Mouse (Mus musculus): ENCODE results near the gene Mipol1. TPM values are rescaled to one million over a fixed set of nuclear protein-coding genes. Genes with fewer than 3 reads are reported as not detected.
A peak's percentile ranks its signal among the peaks of the same experiment; 100 is the strongest.

The Mipol1 gene
- 14.2 TPM for polyA plus RNA-seq (2021)

- ChIA-PET POLR2A (no interaction called here), CTCF (no interaction called here)
- no peak for TF ChIP-seq CTCF (IDR thresholded peaks at IDR 0.05)
- in situ Hi-C loops (cut with MboI; ENCODE audit: low pct_unique_long_range_greater_than_20kb) = no loop called here
- no peaks in the 10 kb centered on the region for H3K27me3 ChIP-seq
- ATAC-seq = peak; percentile 96
- DNase-seq (ENCODE audit: low read depth, low spot score) = peak; percentile 41
Measured at GRCm38 (mm10) chr12:57230192-57230706, at the start of gene Mipol1, which contains the start of gene Prps1l3. TSS of gene Mipol1 (plus strand) at chr12:57230427. TSS of gene Prps1l3 (plus strand) at chr12:57230412.

- in situ Hi-C loops (cut with MboI; ENCODE audit: low pct_unique_long_range_greater_than_20kb) = loop anchor here (5.0 kb wide), 2 partner anchors 197 to 502 kb away; no protein-coding TSS in a partner anchor
- no peak for ATAC-seq
- no peak for DNase-seq (ENCODE audit: low read depth, low spot score)
- CTCF ChIA-PET = interaction anchor here (0.7 to 1.3 kb wide), 5 partner anchors 9 to 503 kb away, joined by 3 to 6 read pairs (median 3); no protein-coding TSS in a partner anchor
- peak; percentile 14 for TF ChIP-seq CTCF (IDR thresholded peaks at IDR 0.05)
- peaks cover 7% of the 10 kb centered on the region for H3K27me3 ChIP-seq
- POLR2A ChIA-PET = no interaction called here
Measured at GRCm38 (mm10) chr12:57184401-57185147, 45.7 kb upstream of the Mipol1 start.

- peak; percentile 48 for TF ChIP-seq CTCF (IDR thresholded peaks at IDR 0.05)
- H3K27me3 ChIP-seq = peaks cover 7% of the 10 kb centered on the region
- ATAC-seq (no peak), DNase-seq (ENCODE audit: low read depth, low spot score) (no peak)
- ChIA-PET CTCF (interaction anchor here (0.7 to 1.3 kb wide), 7 partner anchors 8 to 504 kb away, joined by 3 to 6 read pairs (median 3); no protein-coding TSS in a partner anchor), POLR2A (no interaction called here)
- in situ Hi-C loops (cut with MboI; ENCODE audit: low pct_unique_long_range_greater_than_20kb) = loop anchor here (5.0 kb wide), 2 partner anchors 198 to 503 kb away; no protein-coding TSS in a partner anchor
Measured at GRCm38 (mm10) chr12:57185475-57185874, 44.8 kb upstream of the Mipol1 start.

GRCm38 (mm10) chr12:57186126-57186525, 44.1 kb upstream of the Mipol1 start:
- ChIA-PET POLR2A (no interaction called here), CTCF (interaction anchor here (0.8 to 1.2 kb wide), 2 partner anchors 9 to 32 kb away, joined by 3 to 4 read pairs; no protein-coding TSS in a partner anchor)
- TF ChIP-seq CTCF (IDR thresholded peaks at IDR 0.05) = no peak
- ATAC-seq (no peak), DNase-seq (ENCODE audit: low read depth, low spot score) (no peak)
- in situ Hi-C loops (cut with MboI; ENCODE audit: low pct_unique_long_range_greater_than_20kb) = loop anchor here (5.0 kb wide), 2 partner anchors 199 to 504 kb away; no protein-coding TSS in a partner anchor
- H3K27me3 ChIP-seq = peaks cover 5% of the 10 kb centered on the region

- H3K27me3 ChIP-seq = peaks cover 4% of the 10 kb centered on the region
- ChIA-PET CTCF (no interaction called here), POLR2A (no interaction called here)
- in situ Hi-C loops (cut with MboI; ENCODE audit: low pct_unique_long_range_greater_than_20kb) = loop anchor here (5.0 kb wide), 2 partner anchors 200 to 505 kb away; no protein-coding TSS in a partner anchor
- ATAC-seq = no peak
- TF ChIP-seq CTCF (IDR thresholded peaks at IDR 0.05) = no peak
- DNase-seq (ENCODE audit: low read depth, low spot score) = no peak
Measured at GRCm38 (mm10) chr12:57187032-57187431, 43.2 kb upstream of the Mipol1 start.

GRCm38 (mm10) chr12:57194609-57195008, 35.6 kb upstream of the Mipol1 start:
- H3K27me3 ChIP-seq = peaks cover 4% of the 10 kb centered on the region
- peak; percentile 63 for TF ChIP-seq CTCF (IDR thresholded peaks at IDR 0.05)
- POLR2A ChIA-PET = no interaction called here
- in situ Hi-C loops (cut with MboI; ENCODE audit: low pct_unique_long_range_greater_than_20kb) = no loop called here
- CTCF ChIA-PET = interaction anchor here (0.6 to 1.6 kb wide), 2 partner anchors 9 to 63 kb away, joined by 3 to 6 read pairs; no protein-coding TSS in a partner anchor
- DNase-seq (ENCODE audit: low read depth, low spot score) (no peak), ATAC-seq (peak; percentile 76)

GRCm38 (mm10) chr12:57196286-57196607, 34.0 kb upstream of the Mipol1 start:
- ATAC-seq = no peak
- CTCF ChIA-PET = no interaction called here
- in situ Hi-C loops (cut with MboI; ENCODE audit: low pct_unique_long_range_greater_than_20kb) = no loop called here

GRCm38 (mm10) chr12:57196608-57197362, 33.4 kb upstream of the Mipol1 start:
- CTCF ChIA-PET = no interaction called here
- peaks cover 4% of the 10 kb centered on the region for H3K27me3 ChIP-seq
- ATAC-seq (peak; percentile 41), DNase-seq (ENCODE audit: low read depth, low spot score) (no peak)
- in situ Hi-C loops (cut with MboI; ENCODE audit: low pct_unique_long_range_greater_than_20kb) = no loop called here
- TF ChIP-seq CTCF (IDR thresholded peaks at IDR 0.05) = no peak
- POLR2A ChIA-PET = no interaction called here

More at GRCm38 (mm10) chr12:57196286-57196607, 34.0 kb upstream of the Mipol1 start:
- H3K27me3 ChIP-seq = peaks cover 4% of the 10 kb centered on the region
- DNase-seq (ENCODE audit: low read depth, low spot score) = no peak
- POLR2A ChIA-PET = no interaction called here
- TF ChIP-seq CTCF (IDR thresholded peaks at IDR 0.05) = no peak

- POLR2A ChIA-PET = no interaction called here
- H3K27me3 ChIP-seq = peaks cover 4% of the 10 kb centered on the region
- no peak for DNase-seq (ENCODE audit: low read depth, low spot score)
- no peak for TF ChIP-seq CTCF (IDR thresholded peaks at IDR 0.05)
- CTCF ChIA-PET = interaction anchor here (1.1 kb wide), 1 partner anchor 13 kb away, joined by 3 read pairs; no protein-coding TSS in a partner anchor
- in situ Hi-C loops (cut with MboI; ENCODE audit: low pct_unique_long_range_greater_than_20kb) = no loop called here
- ATAC-seq = no peak
Measured at GRCm38 (mm10) chr12:57197363-57198026, 32.7 kb upstream of the Mipol1 start, which contains the start of gene Slc25a21. TSS of gene Slc25a21 (minus strand) at chr12:57197472.

GRCm38 (mm10) chr12:57198269-57198668, 32.0 kb upstream of the Mipol1 start:
- no peaks in the 10 kb centered on the region for H3K27me3 ChIP-seq
- ChIA-PET POLR2A (no interaction called here), CTCF (interaction anchor here (1.1 kb wide), 1 partner anchor 13 kb away, joined by 3 read pairs; no protein-coding TSS in a partner anchor)
- DNase-seq (ENCODE audit: low read depth, low spot score) = no peak
- in situ Hi-C loops (cut with MboI; ENCODE audit: low pct_unique_long_range_greater_than_20kb) = no loop called here
- TF ChIP-seq CTCF (IDR thresholded peaks at IDR 0.05) = no peak
- no peak for ATAC-seq
